Mouse (Mus musculus) midbrain, embryonic 10.5 days (tissue): ENCODE results near the gene Ccdc174. TPM values are rescaled to one million over a fixed set of nuclear protein-coding genes. Genes with fewer than 3 reads are reported as not detected.

Experiments
- DNase-seq: peaks from one replicate; pipeline ENCODE4 v3.0.0-alpha.2; 2017; ENCODE audit warnings: low spot score
- H3K27ac ChIP-seq: fragments of 300-500 bp; sonication (generic); replicated peaks from 2 replicates; pipeline ENCODE4 v1.5.1; 2016; ENCODE audit warnings: mild to moderate bottlenecking
- H3K27me3 ChIP-seq: fragments of 300-500 bp; sonication (generic); 2 replicates; pipeline ENCODE4 v1.6.1; 2016; ENCODE audit warnings: low read depth, mild to moderate bottlenecking; ENCODE audit not compliant: poor library complexity, severe bottlenecking
- H3K36me3 ChIP-seq: fragments of 300-500 bp; sonication (generic); 2 replicates; pipeline ENCODE4 v1.6.1; 2016; ENCODE audit warnings: mild to moderate bottlenecking, moderate library complexity
- H3K4me1 ChIP-seq: fragments of 300-500 bp; sonication (generic); 2 replicates; pipeline ENCODE4 v1.6.1; 2016
- H3K4me3 ChIP-seq: fragments of 300-500 bp; sonication (generic); 2 replicates; pipeline ENCODE4 v1.5.1; 2016; ENCODE audit warnings: mild to moderate bottlenecking, moderate library complexity
- H3K9me3 ChIP-seq: fragments of 300-500 bp; sonication (generic); replicated peaks from 2 replicates; pipeline ENCODE4 v1.6.1; 2016; ENCODE audit warnings: mild to moderate bottlenecking
- WGBS: fragments of 180-500 bp; shearing (Covaris S2); methylation state at CpG from one replicate; pipeline ENCODE4 v1.1.7; 2016; 5-methylcytosine and 5-hydroxymethylcytosine counted together
- polyA plus RNA-seq: library from polyadenylated mRNA; unstranded; fragments of >200 nt; fragmentation: Nextera tagmentation; extraction: Ambion mirVana; gene quantifications from 2 replicates; pipeline ENCODE4 v1.2.1, GENCODE M21; 2016

Ccdc174 gene
- 36.0 and 37.5 TPM in 2 replicates for polyA plus RNA-seq

GRCm38 (mm10) chr6:91877885-91878651, at the start of gene Ccdc174:
Ccdc174 (plus strand) TSS chr6:91878053.
- Histone ChIP-seq H3K9me3 (no peaks in the 10 kb centered on the region), H3K4me3 (peak within 1 kb of the TSS; percentile 97), H3K27ac (peak within 1 kb of the TSS; percentile 91), H3K36me3 (peaks cover 29% of the 10 kb centered on the region), H3K4me1 (peaks cover 21% of the 10 kb centered on the region), H3K27me3 (0 out of 2 replicates have a peak, but pooled peaks cover 8% of the 10 kb centered on the region)
- under 1% methylated on average over 47 of the region's 47 CpGs for WGBS
- DNase-seq: peak; percentile 95

GRCm38 (mm10) chr6:91832863-91833440, 44.9 kb upstream of the Ccdc174 start:
- Histone ChIP-seq H3K9me3 (no peaks in the 10 kb centered on the region), H3K4me3 (no peak overlapping the region), H3K27me3 (0 out of 2 replicates have a peak, but pooled peaks cover 4% of the 10 kb centered on the region), H3K36me3 (no peaks in the 10 kb centered on the region), H3K4me1 (no peaks in the 10 kb centered on the region), H3K27ac (no peak overlapping the region)
- no peak for DNase-seq
- 79% methylated on average over 3 of the region's 3 CpGs for WGBS

GRCm38 (mm10) chr6:91839010-91839871, 38.6 kb upstream of the Ccdc174 start:
- H3K4me3 ChIP-seq: peak overlapping the region; percentile 41
- 9% methylated on average over 23 of the region's 23 CpGs for WGBS
- peaks cover 51% of the 10 kb centered on the region for H3K27me3 ChIP-seq

GRCm38 (mm10) chr6:91842897-91843627, 34.8 kb upstream of the Ccdc174 start:
- DNase-seq: no peak

More at GRCm38 (mm10) chr6:91839010-91839871, 38.6 kb upstream of the Ccdc174 start:
- no peaks in the 10 kb centered on the region for H3K9me3 ChIP-seq
- H3K4me1 ChIP-seq: peaks cover 34% of the 10 kb centered on the region
- H3K36me3 ChIP-seq: no peaks in the 10 kb centered on the region
- DNase-seq: peak; percentile 68
- H3K27ac ChIP-seq: peak overlapping the region; percentile 47; the same call in 1 of the 2 replicates

GRCm38 (mm10) chr6:91843628-91844153, 34.2 kb upstream of the Ccdc174 start:
- Histone ChIP-seq H3K36me3 (no peaks in the 10 kb centered on the region), H3K4me1 (peaks cover 27% of the 10 kb centered on the region), H3K9me3 (no peaks in the 10 kb centered on the region), H3K27ac (peak overlapping the region; percentile 70; the same call in 1 of the 2 replicates), H3K4me3 (peak overlapping the region; percentile 69), H3K27me3 (peaks cover 74% of the 10 kb centered on the region)
- peak; percentile 45 for DNase-seq
- WGBS: 5% methylated on average over 69 of the region's 69 CpGs

More at GRCm38 (mm10) chr6:91842897-91843627, 34.8 kb upstream of the Ccdc174 start:
- Histone ChIP-seq H3K9me3 (no peaks in the 10 kb centered on the region), H3K27me3 (peaks cover 74% of the 10 kb centered on the region), H3K27ac (peak overlapping the region; percentile 70; the same call in 1 of the 2 replicates), H3K4me1 (peaks cover 33% of the 10 kb centered on the region), H3K36me3 (no peaks in the 10 kb centered on the region), H3K4me3 (peak overlapping the region; percentile 69)
- WGBS: 4% methylated on average over 45 of the region's 46 CpGs

- Histone ChIP-seq H3K27ac (no peak overlapping the region), H3K27me3 (0 out of 2 replicates have a peak, but pooled peaks cover 11% of the 10 kb centered on the region), H3K9me3 (no peaks in the 10 kb centered on the region), H3K36me3 (no peaks in the 10 kb centered on the region), H3K4me3 (no peak overlapping the region), H3K4me1 (no peaks in the 10 kb centered on the region)
- peak; percentile 54 for DNase-seq
- 6% methylated on average over 2 of the region's 2 CpGs for WGBS
Observed at GRCm38 (mm10) chr6:91852550-91852949, 25.3 kb upstream of the Ccdc174 start.

- Histone ChIP-seq H3K4me3 (no peak overlapping the region), H3K4me1 (no peaks in the 10 kb centered on the region), H3K27ac (no peak overlapping the region), H3K9me3 (no peaks in the 10 kb centered on the region), H3K27me3 (0 out of 2 replicates have a peak, but pooled peaks cover 10% of the 10 kb centered on the region), H3K36me3 (no peaks in the 10 kb centered on the region)
- WGBS: 71% methylated on average over 5 of the region's 5 CpGs
- no peak for DNase-seq
Observed at GRCm38 (mm10) chr6:91858339-91858738, 19.5 kb upstream of the Ccdc174 start.

- no peaks in the 10 kb centered on the region for H3K9me3 ChIP-seq
- H3K4me3 ChIP-seq: no peak overlapping the region
- H3K27me3 ChIP-seq: no peaks in the 10 kb centered on the region; the same call in 1 of the 2 replicates
- no peaks in the 10 kb centered on the region for H3K4me1 ChIP-seq
- no peak for DNase-seq
- H3K27ac ChIP-seq: no peak overlapping the region
- no peaks in the 10 kb centered on the region for H3K36me3 ChIP-seq
Observed at GRCm38 (mm10) chr6:91862848-91863247, 15.0 kb upstream of the Ccdc174 start.

GRCm38 (mm10) chr6:91864595-91864994, 13.3 kb upstream of the Ccdc174 start:
- Histone ChIP-seq H3K4me3 (no peak overlapping the region), H3K27ac (no peak overlapping the region), H3K9me3 (no peaks in the 10 kb centered on the region), H3K36me3 (no peaks in the 10 kb centered on the region), H3K4me1 (no peaks in the 10 kb centered on the region), H3K27me3 (no peaks in the 10 kb centered on the region; the same call in 1 of the 2 replicates)
- 82% methylated on average over 5 of the region's 5 CpGs for WGBS
- no peak for DNase-seq

- WGBS: 87% methylated on average over 11 of the region's 11 CpGs
- no peaks in the 10 kb centered on the region; the same call in 1 of the 2 replicates for H3K27me3 ChIP-seq
- no peak overlapping the region for H3K4me3 ChIP-seq
- H3K4me1 ChIP-seq: no peaks in the 10 kb centered on the region
- no peaks in the 10 kb centered on the region for H3K9me3 ChIP-seq
- no peak for DNase-seq
- no peaks in the 10 kb centered on the region for H3K36me3 ChIP-seq
- H3K27ac ChIP-seq: no peak overlapping the region
Observed at GRCm38 (mm10) chr6:91865601-91866000, 12.3 kb upstream of the Ccdc174 start.

- no peaks in the 10 kb centered on the region for H3K4me1 ChIP-seq
- no peak overlapping the region for H3K4me3 ChIP-seq
Observed at GRCm38 (mm10) chr6:91868091-91868490, 9.8 kb upstream of the Ccdc174 start.

More at GRCm38 (mm10) chr6:91868091-91868490, 9.8 kb upstream of the Ccdc174 start:
- Histone ChIP-seq H3K27me3 (no peaks in the 10 kb centered on the region; the same call in 1 of the 2 replicates), H3K9me3 (no peaks in the 10 kb centered on the region), H3K36me3 (no peaks in the 10 kb centered on the region), H3K27ac (no peak overlapping the region)
- no peak for DNase-seq
- 83% methylated on average over 5 of the region's 5 CpGs for WGBS
